In genomic region chr19:60731299-60731698, GRCm38 (mm10) we compare ENCODE assay signal across 1 mouse cellular context.
TF ChIP-seq lines count a peak whose summit lies in the region.

No protein-coding gene starts in this region.

TF ChIP-seq in MEL, 35 proteins besides CTCF, POLR2A, EP300 and RAD21 (continued from another document):
- no peak for TF ChIP-seq HCFC1 (IDR thresholded peaks at IDR 0.05; ENCODE audit: low read depth, low read length)
